Mouse (Mus musculus) MEL (cell line): ENCODE results near the gene Pgpep1. TPM values are rescaled to one million over a fixed set of nuclear protein-coding genes. Genes with fewer than 3 reads are reported as not detected.

Experiments
- DNase-seq: peaks from one replicate; pipeline ENCODE4 v3.0.0; 2011; ENCODE audit warnings: low read depth, low spot score
- H3K27ac ChIP-seq: 2 replicates; pipeline ENCODE4 v1.5.1; 2012; ENCODE audit warnings: low read depth, mild to moderate bottlenecking, control low read depth, low read length, moderate library complexity; ENCODE audit not compliant: control insufficient read depth
- H3K27me3 ChIP-seq, 2 experiments: fragments of 150-350 bp in 1 of 2; sonication (generic) in 1 of 2; 2 replicates each; pipeline ENCODE4 v1.6.1; 2012; ENCODE audit warnings: low read length in 2 of 2, mild to moderate bottlenecking in 2 of 2, improper control_type of control experiment in 1 of 2, moderate library complexity in 1 of 2; ENCODE audit not compliant: insufficient read depth in 2 of 2, control insufficient read depth in 1 of 2
- H3K36me3 ChIP-seq, 2 experiments: 2 replicates each; pipeline ENCODE4 v1.6.1; 2012 to 2014; ENCODE audit warnings: low read length in 2 of 2, improper control_type of control experiment in 1 of 2, inconsistent platforms in 1 of 2, mild to moderate bottlenecking in 1 of 2; ENCODE audit not compliant: insufficient read depth in 2 of 2, control insufficient read depth in 1 of 2
- H3K4me1 ChIP-seq, 2 experiments: fragments of 150-350 bp in 1 of 2; sonication (generic) in 1 of 2; 2 replicates each; pipeline ENCODE4 v1.6.1; 2012; ENCODE audit warnings: low read length in 2 of 2, improper control_type of control experiment in 1 of 2, mild to moderate bottlenecking in 1 of 2; ENCODE audit not compliant: insufficient read depth in 2 of 2, control insufficient read depth in 1 of 2
- H3K4me3 ChIP-seq, 2 experiments: fragments of 150-350 bp in 1 of 2; sonication (generic) in 1 of 2; 2 replicates each; pipeline ENCODE4 v1.5.1; 2012; ENCODE audit warnings: low read depth in 2 of 2, low read length in 2 of 2, mild to moderate bottlenecking in 2 of 2, moderate library complexity in 2 of 2, control low read depth in 1 of 2, improper control_type of control experiment in 1 of 2; ENCODE audit not compliant: control insufficient read depth in 1 of 2, insufficient read depth in 1 of 2
- H3K79me2 ChIP-seq: 2 replicates; pipeline ENCODE4 v1.6.1; 2012; ENCODE audit warnings: mild to moderate bottlenecking, low read length, moderate library complexity; ENCODE audit not compliant: control insufficient read depth, poor library complexity, insufficient read depth
- H3K9ac ChIP-seq: 2 replicates; pipeline ENCODE4 v1.6.1; 2012; ENCODE audit warnings: low read depth, mild to moderate bottlenecking, control low read depth, low read length, moderate library complexity; ENCODE audit not compliant: control insufficient read depth, poor library complexity, severe bottlenecking
- H3K9me3 ChIP-seq: fragments of 150-350 bp; sonication (generic); replicated peaks from 2 replicates; pipeline ENCODE4 v1.6.1; 2012; ENCODE audit warnings: mild to moderate bottlenecking, low read length, improper control_type of control experiment, moderate library complexity; ENCODE audit not compliant: insufficient read depth
- CTCF ChIP-seq, 3 experiments: IDR thresholded peaks in 2 of 3; conservative IDR thresholded peaks in 1 of 3; 2 replicates each; pipeline ENCODE4 v1.5.1; 2011 to 2012; ENCODE audit warnings: low read length in 3 of 3, low read depth in 2 of 3, mild to moderate bottlenecking in 2 of 3, improper control_type of control experiment in 1 of 3, inconsistent platforms in 1 of 3, mixed read lengths in 1 of 3, moderate library complexity in 1 of 3; ENCODE audit not compliant: control insufficient read depth in 1 of 3, insufficient read depth in 1 of 3, poor library complexity in 1 of 3, severe bottlenecking in 1 of 3
- E2F4 ChIP-seq: IDR thresholded peaks from 2 replicates; pipeline ENCODE4 v1.6.1; 2011; ENCODE audit warnings: low read depth, low read length, improper control_type of control experiment, borderline replicate concordance
- ELF1 ChIP-seq: IDR thresholded peaks from 2 replicates; pipeline ENCODE4 v1.6.1; 2014; ENCODE audit warnings: low read depth, mild to moderate bottlenecking, inconsistent platforms, low read length, improper control_type of control experiment, moderate library complexity
- EP300 ChIP-seq, 2 experiments: IDR thresholded peaks; 2 replicates each; pipeline ENCODE4 v1.6.1; 2011; ENCODE audit warnings: improper control_type of control experiment in 2 of 2, low read length in 2 of 2, low read depth in 1 of 2, mild to moderate bottlenecking in 1 of 2
- GABPA ChIP-seq: IDR thresholded peaks from 2 replicates; pipeline ENCODE4 v1.6.1; 2012; ENCODE audit warnings: low read depth, mild to moderate bottlenecking, inconsistent platforms, low read length, improper control_type of control experiment, moderate library complexity
- GATA1 ChIP-seq: IDR thresholded peaks from 2 replicates; pipeline ENCODE4 v1.6.1; 2011; ENCODE audit warnings: low read depth, low read length, improper control_type of control experiment
- JUND ChIP-seq: IDR thresholded peaks from 2 replicates; pipeline ENCODE4 v1.6.1; 2011; ENCODE audit warnings: low read depth, mild to moderate bottlenecking, improper control_type of control experiment, low read length
- MAFK ChIP-seq: IDR thresholded peaks from 2 replicates; pipeline ENCODE4 v1.6.1; 2011; ENCODE audit warnings: low read depth, mild to moderate bottlenecking, low read length, improper control_type of control experiment, borderline replicate concordance
- MAX ChIP-seq: IDR thresholded peaks from 2 replicates; pipeline ENCODE4 v1.6.1; 2011; ENCODE audit warnings: low read length, improper control_type of control experiment
- MYC ChIP-seq: IDR thresholded peaks from 2 replicates; pipeline ENCODE4 v1.6.1; 2011; ENCODE audit warnings: low read depth, mild to moderate bottlenecking, low read length, improper control_type of control experiment, moderate library complexity
- RAD21 ChIP-seq: IDR thresholded peaks from 2 replicates; pipeline ENCODE4 v1.6.1; 2011; ENCODE audit warnings: mild to moderate bottlenecking, low read depth, low read length, improper control_type of control experiment
- SIN3A ChIP-seq: IDR thresholded peaks from 2 replicates; pipeline ENCODE4 v1.6.1; 2012; ENCODE audit warnings: low read length, improper control_type of control experiment, inconsistent platforms
- SMC3 ChIP-seq: IDR thresholded peaks from 2 replicates; pipeline ENCODE4 v1.6.1; 2011; ENCODE audit warnings: low read depth, low read length, improper control_type of control experiment
- TBP ChIP-seq: IDR thresholded peaks from 2 replicates; pipeline ENCODE4 v1.8.0; 2011; ENCODE audit warnings: low read depth, low read length, improper control_type of control experiment
- UBTF ChIP-seq: IDR thresholded peaks from 2 replicates; pipeline ENCODE4 v1.6.1; 2012; ENCODE audit warnings: low read depth, mild to moderate bottlenecking, inconsistent platforms, low read length, improper control_type of control experiment, moderate library complexity, borderline replicate concordance; ENCODE audit not compliant: insufficient read depth
- USF1 ChIP-seq: IDR thresholded peaks from 2 replicates; pipeline ENCODE4 v1.6.1; 2014; ENCODE audit warnings: low read depth, mild to moderate bottlenecking, inconsistent platforms, low read length, improper control_type of control experiment, moderate library complexity
- USF2 ChIP-seq, 2 experiments: IDR thresholded peaks; 2 replicates each; pipeline ENCODE4 v1.6.1; 2011 to 2012; ENCODE audit warnings: improper control_type of control experiment in 2 of 2, low read length in 2 of 2, borderline replicate concordance in 1 of 2, inconsistent platforms in 1 of 2, low read depth in 1 of 2, mild to moderate bottlenecking in 1 of 2; ENCODE audit not compliant: insufficient read depth in 1 of 2
- ZMIZ1 ChIP-seq: IDR thresholded peaks from 2 replicates; pipeline ENCODE4 v1.6.1; 2012; ENCODE audit warnings: low read depth, mild to moderate bottlenecking, inconsistent platforms, low read length, improper control_type of control experiment, moderate library complexity
- ZNF384 ChIP-seq: IDR thresholded peaks from 2 replicates; pipeline ENCODE4 v1.6.1; 2012; ENCODE audit warnings: low read depth, mild to moderate bottlenecking, inconsistent platforms, low read length, improper control_type of control experiment
- polyA plus RNA-seq, 2 experiments: library from polyadenylated mRNA; stranded (reverse) in 1 of 2; unstranded in 1 of 2; fragments of >175 nt in 1 of 2; fragments of >200 nt in 1 of 2; gene quantifications; 2 replicates each; pipeline versions ENCODE4 v1.2.1 to v1.2.4; 2012; ENCODE audit warnings: low replicate concordance in 2 of 2, low read depth in 1 of 2; ENCODE audit not compliant: insufficient read length in 2 of 2, insufficient read depth in 1 of 2, missing spikeins in 1 of 2
- total RNA-seq: library from RNA; depleted of rRNA; stranded (reverse); fragments of 300-350 nt; gene quantifications from 2 replicates; pipeline ENCODE4 v1.2.3, GENCODE M21; 2012

The Pgpep1 gene
- total and polyA plus RNA-seq, 3 experiments = 12.6 to 19.5 TPM; not detected in 1

GRCm38 (mm10) chr8:70653226-70653625, 7.0 kb downstream of the Pgpep1 start:
- Histone ChIP-seq H3K27me3 (no peaks in the 10 kb centered on the region), H3K79me2 (no peaks in the 10 kb centered on the region), H3K27ac (no peak overlapping the region), H3K9ac (no peak overlapping the region), H3K36me3 (peaks cover 2 to 19% of the 10 kb centered on the region in 2 experiments; a peak in 3 of 4 replicates), H3K4me3 (no peak overlapping the region)
- DNase-seq = peak; percentile 52
- TF ChIP-seq ZNF384 (no peak), CTCF (IDR thresholded peaks at IDR 0.05 in 2 of 3, conservative IDR thresholded peaks at IDR 0.05 in 1 of 3; ENCODE audit: control insufficient read depth in 1 of 3, insufficient read depth in 1 of 3, low read depth in 2 of 3, low read length in 3 of 3, poor library complexity in 1 of 3, severe bottlenecking in 1 of 3) (peak; percentile 83 to 95 (median 84)), TBP (no peak), JUND (no peak), RAD21 (peak; percentile 57), SIN3A (no peak), SMC3 (peak; percentile 68)
- TF ChIP-seq, all 39 proteins: peak for 3
- H3K4me1 ChIP-seq = peaks cover 8 to 22% of the 10 kb centered on the region in 2 experiments
- no peaks in the 10 kb centered on the region for H3K9me3 ChIP-seq

- Histone ChIP-seq H3K27me3 (no peaks in the 10 kb centered on the region), H3K4me3 (no peak overlapping the region), H3K36me3 (peaks cover 2 to 24% of the 10 kb centered on the region in 2 experiments; a peak in 3 of 4 replicates), H3K9me3 (no peaks in the 10 kb centered on the region), H3K27ac (no peak overlapping the region), H3K9ac (no peak overlapping the region), H3K79me2 (no peaks in the 10 kb centered on the region), H3K4me1 (peaks cover 9 to 30% of the 10 kb centered on the region in 2 experiments)
- DNase-seq = no peak
- no peak for TF ChIP-seq ZNF384
- no peak for TF ChIP-seq USF2 (IDR thresholded peaks at IDR 0.05; ENCODE audit: borderline replicate concordance in 1 of 2, insufficient read depth in 1 of 2, low read depth in 1 of 2, low read length in 2 of 2)
- TF ChIP-seq ZMIZ1 = no peak
- TF ChIP-seq GABPA = no peak
- no peak for TF ChIP-seq ELF1
- no peak for TF ChIP-seq SMC3
- no peak for TF ChIP-seq UBTF
- no peak for TF ChIP-seq MYC
- TF ChIP-seq MAX = no peak
- no peak for TF ChIP-seq JUND
- no peak for TF ChIP-seq CTCF (IDR thresholded peaks at IDR 0.05 in 2 of 3, conservative IDR thresholded peaks at IDR 0.05 in 1 of 3; ENCODE audit: control insufficient read depth in 1 of 3, insufficient read depth in 1 of 3, low read depth in 2 of 3, low read length in 3 of 3, poor library complexity in 1 of 3, severe bottlenecking in 1 of 3)
- no peak for TF ChIP-seq GATA1
- TF ChIP-seq TBP = no peak
- no peak for TF ChIP-seq EP300 (IDR thresholded peaks at IDR 0.05; ENCODE audit: low read depth in 1 of 2, low read length in 2 of 2)
- TF ChIP-seq E2F4 = no peak
- no peak for TF ChIP-seq MAFK
- no peak for TF ChIP-seq USF1
- no peak for TF ChIP-seq SIN3A
Measured at GRCm38 (mm10) chr8:70650351-70650750, 9.8 kb downstream of the Pgpep1 start.
